Mouse (Mus musculus): Measurements from ENCODE around the gene Ip6k2. TPM values are rescaled to one million over a fixed set of nuclear protein-coding genes. Genes with fewer than 3 reads are reported as not detected.

Gene Ip6k2
- total and polyA plus RNA-seq, 2 experiments from 2014 or later = 22.1 to 28.9 TPM

DNA sequence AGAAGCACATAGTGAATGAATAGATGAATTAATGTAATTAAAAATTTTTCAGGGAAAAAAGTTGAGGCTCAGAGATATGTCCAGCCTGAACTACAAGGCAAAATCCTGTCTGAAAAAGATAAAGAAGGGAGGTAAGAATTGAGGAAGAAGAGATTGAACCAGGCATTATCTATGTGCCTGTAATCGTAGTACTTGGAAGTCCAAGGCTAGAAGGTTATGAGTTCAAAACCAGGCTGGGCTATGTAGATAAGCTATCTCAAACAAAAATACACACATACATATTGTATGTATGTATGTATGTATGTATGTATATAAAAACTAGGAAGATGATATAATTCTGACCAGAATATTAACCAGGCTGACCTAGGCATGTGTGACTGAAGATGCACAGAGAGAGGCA lies 8.7 kb downstream of the Ip6k2 start:
- ATAC-seq (ENCODE audit: insufficient read depth, low read depth) (no peak), DNase-seq (ENCODE audit: low spot score) (no peak)
- H3K27ac ChIP-seq (ENCODE audit: low read depth) = peak overlapping the region; percentile 18; the same call in 1 of the 2 replicates
- no peaks in the 10 kb centered on the region for H3K27me3 ChIP-seq (ENCODE audit: control insufficient read depth, insufficient read depth, low read length)
- 64% methylated on average over 1 of the region's 1 CpGs for WGBS
- H3K36me3 ChIP-seq (replicated peaks; ENCODE audit: control insufficient read depth, insufficient read depth, low read length) = peaks cover 3% of the 10 kb centered on the region
- H3K4me1 ChIP-seq (ENCODE audit: control insufficient read depth, insufficient read depth) = peaks cover 58% of the 10 kb centered on the region
- H3K9me3 ChIP-seq (replicated peaks; ENCODE audit: control insufficient read depth, low read length) = no peaks in the 10 kb centered on the region
- H3K4me2 ChIP-seq (ENCODE audit: low read depth, low read length) = no peak overlapping the region; the same call in 1 of the 2 replicates
- no peak overlapping the region for H3K9ac ChIP-seq (replicated peaks; ENCODE audit: low read depth, low read length)
- no peak overlapping the region for H3K4me3 ChIP-seq (ENCODE audit: low read depth, low read length)
- TF ChIP-seq CTCF (IDR thresholded peaks at IDR 0.05; ENCODE audit: low read depth) (no peak), EP300 (IDR thresholded peaks at IDR 0.05; ENCODE audit: low read depth) (no peak)

DNA sequence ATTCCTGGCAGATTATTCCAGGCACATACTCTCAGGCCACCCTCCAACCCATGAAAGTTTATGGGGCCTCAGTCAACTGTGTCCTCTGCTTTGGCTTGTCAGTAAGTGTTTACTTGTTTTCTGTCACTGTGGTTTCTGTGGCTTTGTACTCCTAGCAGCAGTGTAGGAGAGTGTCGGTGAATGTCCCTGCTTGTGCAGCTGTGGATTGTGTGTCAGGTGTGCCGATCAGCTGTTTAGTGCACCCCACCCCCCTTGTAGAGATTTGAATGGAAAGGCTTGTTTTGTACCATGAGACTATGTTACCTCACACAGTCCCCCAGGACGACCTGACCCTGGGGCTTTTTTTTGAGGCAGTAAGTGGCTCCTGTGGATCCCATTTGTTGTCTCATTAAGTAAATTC lies 9.1 kb downstream of the Ip6k2 start:
- H3K36me3 ChIP-seq (replicated peaks; ENCODE audit: control insufficient read depth, insufficient read depth, low read length) = peaks cover 7% of the 10 kb centered on the region
- H3K9me3 ChIP-seq (replicated peaks; ENCODE audit: control insufficient read depth, low read length) = no peaks in the 10 kb centered on the region
- DNase-seq (ENCODE audit: low spot score) (no peak), ATAC-seq (ENCODE audit: insufficient read depth, low read depth) (no peak)
- WGBS = 36% methylated on average over 3 of the region's 3 CpGs
- no peak overlapping the region; the same call in 1 of the 2 replicates for H3K4me2 ChIP-seq (ENCODE audit: low read depth, low read length)
- H3K27me3 ChIP-seq (ENCODE audit: control insufficient read depth, insufficient read depth, low read length) = no peaks in the 10 kb centered on the region
- peak overlapping the region; percentile 18; the same call in 1 of the 2 replicates for H3K27ac ChIP-seq (ENCODE audit: low read depth)
- H3K4me3 ChIP-seq (ENCODE audit: low read depth, low read length) = no peak overlapping the region
- TF ChIP-seq CTCF (IDR thresholded peaks at IDR 0.05; ENCODE audit: low read depth) (no peak), EP300 (IDR thresholded peaks at IDR 0.05; ENCODE audit: low read depth) (no peak)
- no peak overlapping the region for H3K9ac ChIP-seq (replicated peaks; ENCODE audit: low read depth, low read length)
- peaks cover 62% of the 10 kb centered on the region for H3K4me1 ChIP-seq (ENCODE audit: control insufficient read depth, insufficient read depth)

DNA sequence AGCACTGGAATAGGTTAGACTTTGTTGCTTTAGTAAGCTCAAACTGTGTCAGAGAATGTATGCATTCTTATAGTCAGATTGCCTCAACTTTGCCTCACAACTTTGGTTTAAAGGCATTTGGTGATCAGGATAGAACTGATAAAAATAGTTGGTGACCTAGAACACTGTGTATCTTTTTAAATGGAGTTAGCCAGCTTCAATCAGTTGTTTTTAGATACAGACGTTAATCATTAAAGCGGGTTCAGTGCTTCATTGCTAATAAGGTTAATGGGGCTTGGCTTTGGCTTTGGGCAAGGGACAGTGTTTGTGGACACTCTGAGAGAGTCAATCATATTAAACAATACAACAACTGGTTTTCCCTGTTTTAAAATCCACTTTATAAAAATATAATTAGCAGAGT lies 11.7 kb downstream of the Ip6k2 start:
- 0 out of 2 replicates have a peak overlapping the region, but pooled peaks have one; percentile 1 for H3K27ac ChIP-seq (ENCODE audit: low read depth)
- TF ChIP-seq CTCF (IDR thresholded peaks at IDR 0.05; ENCODE audit: low read depth) (no peak), EP300 (IDR thresholded peaks at IDR 0.05; ENCODE audit: low read depth) (no peak)
- no peaks in the 10 kb centered on the region for H3K9me3 ChIP-seq (replicated peaks; ENCODE audit: control insufficient read depth, low read length)
- peaks cover 31% of the 10 kb centered on the region for H3K36me3 ChIP-seq (replicated peaks; ENCODE audit: control insufficient read depth, insufficient read depth, low read length)
- no peak for DNase-seq (ENCODE audit: low spot score)
- peaks cover 46% of the 10 kb centered on the region for H3K4me1 ChIP-seq (ENCODE audit: control insufficient read depth, insufficient read depth)
- no peak overlapping the region for H3K4me3 ChIP-seq (ENCODE audit: low read depth, low read length)
- no peak for ATAC-seq (ENCODE audit: insufficient read depth, low read depth)
- no peak overlapping the region for H3K4me2 ChIP-seq (ENCODE audit: low read depth, low read length)
- no peaks in the 10 kb centered on the region for H3K27me3 ChIP-seq (ENCODE audit: control insufficient read depth, insufficient read depth, low read length)
- 54% methylated on average over 2 of the region's 2 CpGs for WGBS
- H3K9ac ChIP-seq (replicated peaks; ENCODE audit: low read depth, low read length) = no peak overlapping the region

DNA sequence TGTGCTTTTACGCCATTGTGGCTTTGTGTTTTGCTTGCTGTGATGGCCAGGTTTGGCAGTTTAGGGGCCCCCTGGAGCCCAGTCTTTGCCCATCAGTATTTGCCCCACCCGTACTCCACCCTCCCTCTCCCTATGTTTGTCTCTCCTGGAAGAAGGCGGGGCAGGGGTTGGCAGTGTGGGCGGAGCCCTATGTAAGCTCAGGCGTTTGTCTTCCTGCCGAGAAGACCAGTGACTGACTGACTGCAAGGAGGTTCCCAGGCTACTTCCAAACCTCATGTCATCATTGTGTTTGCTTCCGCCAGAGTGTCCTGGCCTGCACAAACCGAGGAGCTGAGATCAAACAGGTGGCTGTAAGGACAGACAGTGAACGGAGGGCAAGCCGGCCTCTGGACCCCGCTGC lies 12.2 kb downstream of the Ip6k2 start:
- peaks cover 32% of the 10 kb centered on the region for H3K36me3 ChIP-seq (replicated peaks; ENCODE audit: control insufficient read depth, insufficient read depth, low read length)

DNA sequence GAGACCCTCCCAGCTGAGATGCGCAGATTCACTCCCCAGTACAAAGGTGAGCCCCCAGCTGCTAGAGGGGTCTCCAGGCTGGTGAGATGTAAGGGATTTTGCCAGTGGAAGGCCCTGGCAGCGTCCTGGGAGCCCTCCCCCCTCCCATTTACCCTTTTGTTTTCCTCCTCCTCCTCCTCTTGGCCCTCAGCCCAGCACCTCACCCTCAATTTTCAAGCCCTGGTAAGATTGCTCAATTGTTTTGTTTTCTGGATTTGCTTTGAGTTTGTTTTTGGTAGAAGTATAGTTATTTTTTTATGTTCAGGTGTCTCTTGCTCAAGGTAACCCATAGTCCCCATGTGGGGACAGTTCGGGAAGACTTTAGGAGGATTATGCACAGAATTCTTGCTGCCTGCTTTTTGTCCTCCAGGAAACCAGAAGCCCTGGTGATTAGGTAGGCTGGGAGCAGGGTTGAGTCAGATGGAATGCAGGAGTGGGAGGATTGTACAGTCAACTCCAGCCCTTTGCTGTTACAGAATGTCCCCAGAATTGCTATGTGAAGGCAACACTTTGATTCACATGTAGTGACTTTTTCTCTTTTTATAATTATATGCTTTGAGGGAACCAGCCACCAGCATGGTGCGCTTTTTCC lies 12.9 kb downstream of the Ip6k2 start:
- Histone ChIP-seq H3K9me3 (replicated peaks; ENCODE audit: control insufficient read depth, low read length) (no peaks in the 10 kb centered on the region), H3K36me3 (replicated peaks; ENCODE audit: control insufficient read depth, insufficient read depth, low read length) (peaks cover 39% of the 10 kb centered on the region), H3K4me3 (ENCODE audit: low read depth, low read length) (no peak overlapping the region), H3K27me3 (ENCODE audit: control insufficient read depth, insufficient read depth, low read length) (no peaks in the 10 kb centered on the region), H3K4me2 (ENCODE audit: low read depth, low read length) (no peak overlapping the region; the same call in 1 of the 2 replicates), H3K27ac (ENCODE audit: low read depth) (peak overlapping the region; percentile 71), H3K4me1 (ENCODE audit: control insufficient read depth, insufficient read depth) (peaks cover 46% of the 10 kb centered on the region), H3K9ac (replicated peaks; ENCODE audit: low read depth, low read length) (no peak overlapping the region)
- ATAC-seq (ENCODE audit: insufficient read depth, low read depth) (peak; percentile 72), DNase-seq (ENCODE audit: low spot score) (peak; percentile 61)
- TF ChIP-seq CTCF (IDR thresholded peaks at IDR 0.05; ENCODE audit: low read depth) (no peak), EP300 (IDR thresholded peaks at IDR 0.05; ENCODE audit: low read depth) (no peak)
- 61% methylated on average over 4 of the region's 4 CpGs for WGBS

More for the DNA sequence above, 12.2 kb downstream of the Ip6k2 start:
- DNase-seq (ENCODE audit: low spot score) (peak; percentile 53), ATAC-seq (ENCODE audit: insufficient read depth, low read depth) (peak; percentile 37; the same call in 1 of the 2 replicates)
- 31% methylated on average over 11 of the region's 11 CpGs for WGBS
- H3K4me3 ChIP-seq (ENCODE audit: low read depth, low read length) = no peak overlapping the region
- H3K27me3 ChIP-seq (ENCODE audit: control insufficient read depth, insufficient read depth, low read length) = no peaks in the 10 kb centered on the region
- H3K27ac ChIP-seq (ENCODE audit: low read depth) = peak overlapping the region; percentile 71
- no peak overlapping the region for H3K9ac ChIP-seq (replicated peaks; ENCODE audit: low read depth, low read length)
- no peak overlapping the region; the same call in 1 of the 2 replicates for H3K4me2 ChIP-seq (ENCODE audit: low read depth, low read length)
- H3K4me1 ChIP-seq (ENCODE audit: control insufficient read depth, insufficient read depth) = peaks cover 46% of the 10 kb centered on the region
- no peaks in the 10 kb centered on the region for H3K9me3 ChIP-seq (replicated peaks; ENCODE audit: control insufficient read depth, low read length)
- TF ChIP-seq CTCF (IDR thresholded peaks at IDR 0.05; ENCODE audit: low read depth) (no peak), EP300 (IDR thresholded peaks at IDR 0.05; ENCODE audit: low read depth) (no peak)

Measured in heart, postnatal 0 days (tissue).